Mouse (Mus musculus) heart, postnatal 0 days (tissue): Measurements from ENCODE around the gene Prelid3b. TPM values are rescaled to one million over a fixed set of nuclear protein-coding genes. Genes with fewer than 3 reads are reported as not detected.

Source experiments
- ATAC-seq: fragments of 200-750 bp; cut with Nextera tagmentation; 2 replicates; pipeline ENCODE4 v1.8.0; 2017; ENCODE audit warnings: low read depth, moderate number of reproducible peaks, moderate library complexity; ENCODE audit not compliant: insufficient read depth
- DNase-seq: peaks from one replicate; pipeline ENCODE4 v3.0.0-alpha.2; 2016; ENCODE audit warnings: low spot score
- H3K27ac ChIP-seq: fragments of 300-500 bp; sonication (generic); 2 replicates; pipeline ENCODE4 v1.5.1; 2014; ENCODE audit warnings: low read depth, mild to moderate bottlenecking
- H3K27me3 ChIP-seq: fragments of 300-500 bp; sonication (generic); 2 replicates; pipeline ENCODE4 v1.6.1; 2014; ENCODE audit warnings: low read length, mixed read lengths; ENCODE audit not compliant: control insufficient read depth, insufficient read depth
- H3K36me3 ChIP-seq: fragments of 300-500 bp; sonication (generic); replicated peaks from 2 replicates; pipeline ENCODE4 v1.6.1; 2014; ENCODE audit warnings: low read length, mixed read lengths; ENCODE audit not compliant: control insufficient read depth, insufficient read depth
- H3K4me1 ChIP-seq: fragments of 300-500 bp; sonication (generic); 2 replicates; pipeline ENCODE4 v1.6.1; 2014; ENCODE audit warnings: antibody characterized with exemption; ENCODE audit not compliant: control insufficient read depth, insufficient read depth
- H3K4me2 ChIP-seq: fragments of 300-500 bp; sonication (generic); 2 replicates; pipeline ENCODE4 v1.6.1; 2014; ENCODE audit warnings: low read depth, mild to moderate bottlenecking, low read length, moderate library complexity
- H3K4me3 ChIP-seq: fragments of 300-500 bp; sonication (generic); 2 replicates; pipeline ENCODE4 v1.5.1; 2014; ENCODE audit warnings: low read depth, low read length
- H3K9ac ChIP-seq: fragments of 300-500 bp; sonication (generic); replicated peaks from 2 replicates; pipeline ENCODE4 v1.6.1; 2014; ENCODE audit warnings: low read depth, low read length, mixed read lengths
- H3K9me3 ChIP-seq: fragments of 300-500 bp; sonication (generic); replicated peaks from 2 replicates; pipeline ENCODE4 v1.6.1; 2016; ENCODE audit warnings: low read length; ENCODE audit not compliant: control insufficient read depth
- CTCF ChIP-seq: IDR thresholded peaks from 2 replicates; pipeline ENCODE4 v1.5.1; 2016; ENCODE audit warnings: antibody characterized with exemption, control low read depth, low read depth
- EP300 ChIP-seq: IDR thresholded peaks from 2 replicates; pipeline ENCODE4 v1.6.1; 2016; ENCODE audit warnings: antibody characterized with exemption, low read depth
- WGBS: fragments of 180-500 bp; shearing (Covaris S2); extraction: QIAGEN DNeasy Blood & Tissue Kit; methylation state at CpG from one replicate; pipeline ENCODE4 v1.1.7; 2014; 5-methylcytosine and 5-hydroxymethylcytosine counted together
- polyA plus RNA-seq: library from polyadenylated mRNA; unstranded; fragments of >200 nt; fragmentation: Nextera tagmentation; extraction: Ambion mirVana; gene quantifications from 2 replicates; pipeline ENCODE4 v1.2.1, GENCODE M21; 2015
- total RNA-seq: library from RNA; depleted of rRNA; stranded (reverse); fragments of >200 nt; gene quantifications from 2 replicates; pipeline ENCODE4 v1.2.3, GENCODE M21; 2014; ENCODE audit warnings: low replicate concordance

Gene Prelid3b
- total and polyA plus RNA-seq, 2 experiments from 2014 or later = 83.5 to 155 TPM

DNA sequence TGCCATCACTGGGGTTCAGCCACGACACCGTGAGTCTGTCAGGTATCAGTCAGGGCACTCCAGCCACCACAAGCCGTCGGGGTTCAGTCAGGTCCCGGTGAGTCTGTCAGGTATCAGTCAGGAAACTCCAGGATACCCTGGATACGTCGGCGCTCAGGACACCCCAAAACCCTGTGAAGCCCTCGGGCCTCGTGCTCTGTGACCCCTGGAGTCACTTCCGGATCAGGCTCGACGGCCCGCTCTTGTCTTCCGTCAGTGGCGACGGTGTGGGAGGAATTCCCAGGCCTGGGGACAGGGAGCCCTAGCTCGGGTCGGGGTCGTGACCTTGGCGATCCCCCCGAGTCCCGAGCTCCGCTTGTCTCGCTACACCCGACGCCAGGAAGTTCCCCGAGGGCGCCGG lies 474 bp downstream of the Prelid3b start:
- Histone ChIP-seq H3K4me1 (peaks cover 15% of the 10 kb centered on the region), H3K9me3 (no peaks in the 10 kb centered on the region), H3K27ac (peak overlapping the region; percentile 87), H3K27me3 (no peaks in the 10 kb centered on the region), H3K9ac (peak overlapping the region; percentile 81), H3K36me3 (peaks cover 26% of the 10 kb centered on the region), H3K4me2 (peak overlapping the region; percentile 78), H3K4me3 (peak overlapping the region; percentile 76)
- TF ChIP-seq CTCF = no peak
- peak; percentile 50; the same call in 1 of the 2 replicates for TF ChIP-seq EP300
- ATAC-seq (peak; percentile 21), DNase-seq (no peak)
- 5% methylated on average over 30 of the region's 30 CpGs for WGBS

DNA sequence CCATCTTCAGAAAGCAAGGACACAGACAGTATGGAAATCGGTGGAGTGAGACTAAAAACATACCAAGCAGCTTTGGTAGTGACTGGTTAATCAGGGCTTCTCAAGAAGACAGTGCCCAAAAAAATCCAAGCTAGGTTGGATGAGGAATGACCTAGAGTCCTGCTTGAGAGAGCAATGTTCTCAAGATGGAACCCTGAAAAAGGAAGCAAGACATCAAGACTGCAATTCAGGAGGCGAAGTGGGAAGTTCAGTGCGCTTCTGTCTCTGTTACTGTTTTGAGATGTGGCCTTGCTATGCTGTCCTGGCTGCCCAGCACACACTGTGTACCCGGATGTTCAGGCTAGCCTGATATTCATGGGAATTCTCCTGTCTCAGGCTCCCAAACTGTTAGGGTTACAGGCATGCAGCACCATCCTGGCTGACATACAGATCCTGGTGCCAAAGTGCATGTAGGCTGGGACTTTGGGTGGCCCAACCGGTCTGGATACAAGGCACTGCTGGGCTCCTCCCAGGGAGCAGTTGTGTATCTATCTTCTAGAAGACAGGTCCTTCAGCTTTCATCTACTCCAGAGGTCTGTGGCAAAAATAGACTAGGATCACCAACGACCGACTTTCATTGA lies 2.0 kb downstream of the Prelid3b start:
- TF ChIP-seq CTCF (no peak), EP300 (no peak)
- DNase-seq (no peak), ATAC-seq (no peak)
- Histone ChIP-seq H3K9me3 (no peaks in the 10 kb centered on the region), H3K27me3 (no peaks in the 10 kb centered on the region), H3K4me1 (peaks cover 15% of the 10 kb centered on the region), H3K27ac (no peak overlapping the region), H3K4me2 (no peak overlapping the region), H3K36me3 (peaks cover 41% of the 10 kb centered on the region), H3K9ac (no peak overlapping the region), H3K4me3 (no peak overlapping the region)
- WGBS = 78% methylated on average over 7 of the region's 7 CpGs

DNA sequence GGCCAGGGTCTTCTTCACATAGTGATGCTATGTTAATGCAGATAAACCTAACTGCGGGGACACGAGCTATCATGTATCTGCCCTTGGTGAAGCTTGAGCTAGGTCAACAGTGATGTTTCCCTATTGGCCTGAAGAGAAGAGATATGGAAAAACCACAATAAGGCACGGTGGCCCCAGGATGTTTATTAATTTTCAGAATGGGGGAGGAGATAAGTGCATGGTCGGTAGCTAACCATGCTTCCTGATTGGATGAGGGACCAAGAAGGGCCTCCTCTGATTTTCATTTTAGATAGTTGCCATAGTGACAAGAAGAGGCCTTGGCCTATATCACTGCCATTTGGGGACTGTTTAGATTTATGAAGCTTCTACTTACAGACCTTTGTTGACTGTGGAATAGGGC lies 2.5 kb downstream of the Prelid3b start:
- DNase-seq (no peak), ATAC-seq (no peak)
- H3K4me1 ChIP-seq = peaks cover 15% of the 10 kb centered on the region
- H3K27ac ChIP-seq = no peak overlapping the region
- no peak for TF ChIP-seq EP300
- TF ChIP-seq CTCF = no peak
- no peak overlapping the region for H3K4me2 ChIP-seq
- no peaks in the 10 kb centered on the region for H3K27me3 ChIP-seq
- 58% methylated on average over 4 of the region's 4 CpGs for WGBS
- peaks cover 46% of the 10 kb centered on the region for H3K36me3 ChIP-seq
- H3K4me3 ChIP-seq = no peak overlapping the region
- no peak overlapping the region for H3K9ac ChIP-seq
- H3K9me3 ChIP-seq = no peaks in the 10 kb centered on the region

DNA sequence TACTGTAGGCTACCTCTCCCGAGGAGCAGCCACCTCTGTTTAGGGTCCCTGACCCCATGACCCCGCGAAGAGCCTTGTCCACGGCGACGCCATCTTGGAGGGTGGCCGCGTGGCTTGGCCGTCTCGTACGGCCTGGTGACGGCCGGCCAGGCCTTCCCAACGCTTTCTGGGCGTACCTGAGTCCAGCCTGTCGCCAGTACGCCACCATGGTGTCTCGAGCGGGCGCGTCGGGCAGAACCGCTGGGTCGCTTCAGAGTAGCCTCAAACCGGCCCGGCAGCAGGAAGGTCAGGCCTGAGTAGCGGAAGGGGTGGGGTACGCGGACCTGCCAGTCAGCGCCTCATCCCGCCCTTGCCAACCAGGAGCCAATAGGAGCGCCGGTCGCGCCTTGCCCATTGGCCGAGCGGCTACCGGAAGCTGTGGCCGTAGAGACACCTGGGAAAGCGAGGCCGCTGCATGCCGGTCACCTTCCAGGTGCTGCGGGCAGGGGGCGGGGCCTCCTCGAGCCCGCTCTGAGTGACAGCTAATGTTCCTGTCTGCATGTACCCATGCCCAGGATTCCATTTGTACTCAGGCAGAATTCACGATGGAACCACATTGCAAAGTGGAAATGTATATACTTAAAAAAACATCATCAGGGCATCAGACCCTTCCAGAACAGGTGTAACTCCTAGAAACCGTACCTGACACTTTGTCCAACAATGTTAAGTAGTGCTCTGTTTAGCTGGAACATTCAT lies 8.9 kb downstream of the Prelid3b start, which contains the start of gene Atp5e:
TSS of gene Atp5e (minus strand) at position 317 of the 735 bp plus-strand sequence.
- Histone ChIP-seq H3K27ac (peak within 1 kb of the TSS; percentile 77), H3K36me3 (peaks cover 66% of the 10 kb centered on the region), H3K4me1 (peaks cover 12% of the 10 kb centered on the region; the same call in 1 of the 2 replicates), H3K9ac (peak within 1 kb of the TSS; percentile 79), H3K9me3 (no peaks in the 10 kb centered on the region), H3K4me3 (peak within 1 kb of the TSS; percentile 64), H3K4me2 (peak within 1 kb of the TSS; percentile 96), H3K27me3 (no peaks in the 10 kb centered on the region)
- TF ChIP-seq CTCF (no peak), EP300 (peak; percentile 95)
- ATAC-seq (peak; percentile 100), DNase-seq (peak; percentile 95)
- WGBS = 2% methylated on average over 48 of the region's 48 CpGs

DNA sequence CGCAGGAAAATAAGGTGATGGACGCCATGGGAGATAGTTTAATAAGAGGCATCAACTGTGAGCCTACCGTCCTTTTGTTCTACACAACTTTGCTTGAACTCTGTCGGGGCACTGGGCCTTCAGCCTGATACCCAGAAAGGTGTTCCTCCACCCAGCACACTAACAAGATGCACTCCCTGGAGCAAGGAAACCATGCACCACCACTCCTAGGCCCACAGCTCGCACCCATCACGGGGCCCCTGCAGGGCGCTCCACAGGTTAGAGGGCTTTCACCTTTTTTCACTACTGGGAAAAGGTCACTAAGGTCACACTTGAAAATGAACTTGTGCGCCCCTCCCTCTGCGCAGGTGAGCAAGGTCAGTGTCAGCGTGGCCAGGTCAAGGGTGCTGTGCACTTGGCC lies 9.5 kb downstream of the Prelid3b start:
- H3K27ac ChIP-seq = peak overlapping the region; percentile 77
- DNase-seq (no peak), ATAC-seq (peak; percentile 4; the same call in 1 of the 2 replicates)
- H3K27me3 ChIP-seq = no peaks in the 10 kb centered on the region
- 28% methylated on average over 10 of the region's 10 CpGs for WGBS
- H3K4me2 ChIP-seq = peak overlapping the region; percentile 96
- H3K9ac ChIP-seq = peak overlapping the region; percentile 79
- peaks cover 12% of the 10 kb centered on the region; the same call in 1 of the 2 replicates for H3K4me1 ChIP-seq
- H3K36me3 ChIP-seq = peaks cover 62% of the 10 kb centered on the region
- TF ChIP-seq EP300 (no peak), CTCF (no peak)
- peak overlapping the region; percentile 64 for H3K4me3 ChIP-seq
- no peaks in the 10 kb centered on the region for H3K9me3 ChIP-seq
